Mouse (Mus musculus): ENCODE measurements around the gene Hspa12b. TPM values are rescaled to one million over a fixed set of nuclear protein-coding genes. Genes with fewer than 3 reads are reported as not detected.

Gene Hspa12b
- polyA plus RNA-seq, 1 experiment from 2014 or later, result 6.9 TPM

DNA sequence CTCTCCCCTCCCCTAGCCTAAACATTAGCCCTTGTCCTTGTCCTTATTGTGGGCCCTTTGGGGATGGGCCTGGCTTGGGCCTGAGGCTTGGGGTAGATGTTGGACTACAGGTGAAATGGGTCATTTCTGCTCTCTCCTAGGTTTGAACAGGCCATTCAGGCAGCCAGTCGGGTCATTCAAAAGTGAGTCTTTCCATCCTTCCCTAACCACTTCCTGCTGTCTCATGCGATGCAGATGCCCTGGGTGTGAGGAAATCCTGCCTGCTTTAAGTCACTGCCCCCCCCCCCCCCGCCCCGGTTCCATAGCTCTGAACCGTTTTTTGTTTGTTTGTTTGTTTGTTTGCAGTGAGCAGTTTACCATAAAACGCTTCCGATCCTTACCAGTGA is 63.9 kb downstream of the Hspa12b start:
- Histone ChIP-seq H3K4me2 (ENCODE audit: low read length) (no peak overlapping the region), H3K4me1 (ENCODE audit: control insufficient read depth, insufficient read depth, low read depth, low read length) (peaks cover 25% of the 10 kb centered on the region), H3K27ac (ENCODE audit: low read depth, low read length) (peak overlapping the region; percentile 7; the same call in 1 of the 2 replicates), H3K27me3 (replicated peaks; ENCODE audit: control insufficient read depth, insufficient read depth, low read length) (no peaks in the 10 kb centered on the region), H3K9me3 (ENCODE audit: control insufficient read depth, low read length) (no peaks in the 10 kb centered on the region), H3K4me3 (ENCODE audit: low read length) (no peak overlapping the region), H3K36me3 (ENCODE audit: control insufficient read depth, insufficient read depth, low read length) (peaks cover 8% of the 10 kb centered on the region; the same call in 1 of the 2 replicates), H3K9ac (ENCODE audit: low read depth, low read length) (no peak overlapping the region)
- 64% methylated on average over 7 of the region's 7 CpGs for WGBS
- no peak for ATAC-seq

Other genes with a start within 250 kb of the Hspa12b start
- 78.7 and 92.5 TPM in 2 replicates for gene 4930402H24Rik, start 220.9 kb upstream of the Hspa12b start, polyA plus RNA-seq (2015; fragmentation: Nextera tagmentation; extraction: Ambion mirVana)
- gene Atrn, start 220.8 kb upstream of the Hspa12b start, polyA plus RNA-seq (2015; fragmentation: Nextera tagmentation; extraction: Ambion mirVana), result 12.0 and 13.1 TPM in 2 replicates
- gene Gfra4, start 84.2 kb upstream of the Hspa12b start, polyA plus RNA-seq (2015; fragmentation: Nextera tagmentation; extraction: Ambion mirVana), result 48.4 and 53.5 TPM in 2 replicates
- gene Adam33, start 63.5 kb upstream of the Hspa12b start, polyA plus RNA-seq (2015; fragmentation: Nextera tagmentation; extraction: Ambion mirVana), result 1.6 and 2.3 TPM in 2 replicates
- gene Siglec1, start 40.5 kb upstream of the Hspa12b start, polyA plus RNA-seq (2015; fragmentation: Nextera tagmentation; extraction: Ambion mirVana), result 0.15 and 0.24 TPM in 2 replicates
- not detected in 2 replicates for gene Gm11037, start 6.2 kb downstream of the Hspa12b start, polyA plus RNA-seq (2015; fragmentation: Nextera tagmentation; extraction: Ambion mirVana)
- 86.6 and 92.7 TPM in 2 replicates for gene 1700037H04Rik, start 32.8 kb downstream of the Hspa12b start, polyA plus RNA-seq (2015; fragmentation: Nextera tagmentation; extraction: Ambion mirVana)
- 11.1 and 11.3 TPM in 2 replicates for gene Cenpb, start 52.8 kb downstream of the Hspa12b start, polyA plus RNA-seq (2015; fragmentation: Nextera tagmentation; extraction: Ambion mirVana)
- gene Cdc25b, start 59.7 kb downstream of the Hspa12b start, polyA plus RNA-seq (2015; fragmentation: Nextera tagmentation; extraction: Ambion mirVana), result 22.8 and 29.6 TPM in 2 replicates
- 8.0 and 9.8 TPM in 2 replicates for gene Spef1, start 60.0 kb downstream of the Hspa12b start, polyA plus RNA-seq (2015; fragmentation: Nextera tagmentation; extraction: Ambion mirVana)
- gene Ap5s1, start 79.8 kb downstream of the Hspa12b start, polyA plus RNA-seq (2015; fragmentation: Nextera tagmentation; extraction: Ambion mirVana), result 35.2 and 36.1 TPM in 2 replicates
- gene Mavs, start 106.8 kb downstream of the Hspa12b start, polyA plus RNA-seq (2015; fragmentation: Nextera tagmentation; extraction: Ambion mirVana), result 8.9 and 9.0 TPM in 2 replicates
- gene Pank2, start 135.2 kb downstream of the Hspa12b start, polyA plus RNA-seq (2015; fragmentation: Nextera tagmentation; extraction: Ambion mirVana), result 20.0 and 22.8 TPM in 2 replicates
- gene Rnf24, start 225.6 kb downstream of the Hspa12b start, polyA plus RNA-seq (2015; fragmentation: Nextera tagmentation; extraction: Ambion mirVana), result 13.5 and 17.1 TPM in 2 replicates